Mouse (Mus musculus) embryonic facial prominence, embryonic 13.5 days (tissue): ENCODE results near the gene Zranb1. TPM values are rescaled to one million over a fixed set of nuclear protein-coding genes. Genes with fewer than 3 reads are reported as not detected.

ENCODE experiments used
- ATAC-seq: fragments of 200-750 bp; cut with Nextera tagmentation; 2 replicates; pipeline ENCODE4 v1.8.0; 2017; ENCODE audit warnings: low read depth; ENCODE audit not compliant: insufficient number of reproducible peaks, insufficient read depth, low FRiP score, low TSS enrichment
- H3K27ac ChIP-seq: fragments of 300-500 bp; sonication (generic); 2 replicates; pipeline ENCODE4 v1.5.1; 2015; ENCODE audit warnings: moderate library complexity, mild to moderate bottlenecking, inconsistent platforms
- H3K27me3 ChIP-seq: fragments of 300-500 bp; sonication (generic); 2 replicates; pipeline ENCODE4 v1.6.1; 2015; ENCODE audit warnings: mild to moderate bottlenecking, inconsistent platforms
- H3K36me3 ChIP-seq: fragments of 300-500 bp; sonication (generic); 2 replicates; pipeline ENCODE4 v1.6.1; 2015; ENCODE audit warnings: mild to moderate bottlenecking, inconsistent platforms
- H3K4me1 ChIP-seq: fragments of 300-500 bp; sonication (generic); 2 replicates; pipeline ENCODE4 v1.6.1; 2015; ENCODE audit warnings: inconsistent platforms
- H3K4me2 ChIP-seq: fragments of 300-500 bp; sonication (generic); 2 replicates; pipeline ENCODE4 v1.6.1; 2015; ENCODE audit warnings: moderate library complexity, mild to moderate bottlenecking, inconsistent platforms
- H3K4me3 ChIP-seq: fragments of 300-500 bp; sonication (generic); 2 replicates; pipeline ENCODE4 v1.5.1; 2015; ENCODE audit warnings: mild to moderate bottlenecking, inconsistent platforms
- H3K9ac ChIP-seq: fragments of 300-500 bp; sonication (generic); 2 replicates; pipeline ENCODE4 v1.6.1; 2015; ENCODE audit warnings: mild to moderate bottlenecking, inconsistent platforms
- H3K9me3 ChIP-seq: fragments of 300-500 bp; sonication (generic); 2 replicates; pipeline ENCODE4 v1.6.1; 2016; ENCODE audit warnings: inconsistent platforms
- WGBS: fragments of 180-500 bp; shearing (Covaris S2); methylation state at CpG from one replicate; pipeline ENCODE4 v1.1.7; 2015; ENCODE audit warnings: mixed read lengths; 5-methylcytosine and 5-hydroxymethylcytosine counted together
- polyA plus RNA-seq: library from polyadenylated mRNA; unstranded; fragments of >200 nt; fragmentation: Nextera tagmentation; extraction: Ambion mirVana; gene quantifications from 2 replicates; pipeline ENCODE4 v1.2.1, GENCODE M21; 2015

Zranb1 gene
- polyA plus RNA-seq, 1 experiment from 2014 or later, result 14.2 TPM

- no peaks in the 10 kb centered on the region for H3K27me3 ChIP-seq
- 80% methylated on average over 1 of the region's 1 CpGs for WGBS
- no peak overlapping the region for H3K4me3 ChIP-seq
- H3K9ac ChIP-seq, result no peak overlapping the region
- no peaks in the 10 kb centered on the region for H3K4me1 ChIP-seq
- no peak for ATAC-seq
- H3K4me2 ChIP-seq, result no peak overlapping the region
- no peak overlapping the region for H3K27ac ChIP-seq
- H3K9me3 ChIP-seq, result 0 out of 2 replicates have a peak, but pooled peaks cover 3% of the 10 kb centered on the region
- H3K36me3 ChIP-seq, result no peaks in the 10 kb centered on the region
These were observed 37.6 kb upstream of the Zranb1 start for GRCm38 (mm10) chr7:132893336-132893735.

GRCm38 (mm10) chr7:132894841-132895555, 35.9 kb upstream of the Zranb1 start:
- Histone ChIP-seq H3K4me2 (no peak overlapping the region), H3K4me1 (no peaks in the 10 kb centered on the region), H3K36me3 (no peaks in the 10 kb centered on the region), H3K9ac (no peak overlapping the region), H3K27me3 (no peaks in the 10 kb centered on the region), H3K9me3 (0 out of 2 replicates have a peak, but pooled peaks cover 4% of the 10 kb centered on the region), H3K4me3 (no peak overlapping the region), H3K27ac (no peak overlapping the region)
- no peak for ATAC-seq
- 80% methylated on average over 7 of the region's 7 CpGs for WGBS

GRCm38 (mm10) chr7:132896206-132896815, 34.6 kb upstream of the Zranb1 start:
- no peak for ATAC-seq
- no peaks in the 10 kb centered on the region for H3K36me3 ChIP-seq
- 0 out of 2 replicates have a peak, but pooled peaks cover 4% of the 10 kb centered on the region for H3K9me3 ChIP-seq
- H3K9ac ChIP-seq, result no peak overlapping the region
- 83% methylated on average over 9 of the region's 9 CpGs for WGBS
- H3K4me1 ChIP-seq, result no peaks in the 10 kb centered on the region
- H3K4me3 ChIP-seq, result no peak overlapping the region
- H3K4me2 ChIP-seq, result no peak overlapping the region
- H3K27me3 ChIP-seq, result no peaks in the 10 kb centered on the region
- no peak overlapping the region for H3K27ac ChIP-seq

- no peak overlapping the region for H3K27ac ChIP-seq
- 0 out of 2 replicates have a peak, but pooled peaks cover 4% of the 10 kb centered on the region for H3K9me3 ChIP-seq
- H3K4me2 ChIP-seq, result no peak overlapping the region
- no peak for ATAC-seq
- no peaks in the 10 kb centered on the region for H3K36me3 ChIP-seq
- no peak overlapping the region for H3K9ac ChIP-seq
- 81% methylated on average over 10 of the region's 10 CpGs for WGBS
- H3K27me3 ChIP-seq, result no peaks in the 10 kb centered on the region
- no peak overlapping the region for H3K4me3 ChIP-seq
- H3K4me1 ChIP-seq, result no peaks in the 10 kb centered on the region
These were observed 33.7 kb upstream of the Zranb1 start for GRCm38 (mm10) chr7:132897258-132897657.

GRCm38 (mm10) chr7:132898234-132898633, 32.7 kb upstream of the Zranb1 start:
- Histone ChIP-seq H3K36me3 (no peaks in the 10 kb centered on the region), H3K27ac (no peak overlapping the region), H3K9me3 (0 out of 2 replicates have a peak, but pooled peaks cover 4% of the 10 kb centered on the region), H3K4me3 (no peak overlapping the region), H3K27me3 (no peaks in the 10 kb centered on the region), H3K4me2 (no peak overlapping the region), H3K9ac (no peak overlapping the region), H3K4me1 (no peaks in the 10 kb centered on the region)
- ATAC-seq, result no peak
- 85% methylated on average over 2 of the region's 2 CpGs for WGBS

- WGBS, result 51% methylated on average over 2 of the region's 2 CpGs
These were observed 30.0 kb upstream of the Zranb1 start for GRCm38 (mm10) chr7:132900826-132901531.

GRCm38 (mm10) chr7:132903796-132904195, 27.1 kb upstream of the Zranb1 start:
- WGBS, result 83% methylated on average over 3 of the region's 3 CpGs
- Histone ChIP-seq H3K27ac (no peak overlapping the region), H3K9ac (no peak overlapping the region), H3K4me2 (no peak overlapping the region), H3K27me3 (no peaks in the 10 kb centered on the region), H3K4me1 (no peaks in the 10 kb centered on the region), H3K9me3 (peaks cover 4% of the 10 kb centered on the region), H3K36me3 (no peaks in the 10 kb centered on the region), H3K4me3 (no peak overlapping the region)
- no peak for ATAC-seq

More at GRCm38 (mm10) chr7:132900826-132901531, 30.0 kb upstream of the Zranb1 start:
- H3K27me3 ChIP-seq, result no peaks in the 10 kb centered on the region
- no peak overlapping the region for H3K4me2 ChIP-seq
- no peaks in the 10 kb centered on the region for H3K36me3 ChIP-seq
- 0 out of 2 replicates have a peak, but pooled peaks cover 4% of the 10 kb centered on the region for H3K9me3 ChIP-seq
- no peak overlapping the region for H3K9ac ChIP-seq
- ATAC-seq, result 0 out of 2 replicates have a peak, but pooled peaks have one; percentile 20
- H3K4me1 ChIP-seq, result no peaks in the 10 kb centered on the region
- no peak overlapping the region for H3K27ac ChIP-seq
- no peak overlapping the region for H3K4me3 ChIP-seq

- 32% methylated on average over 3 of the region's 3 CpGs for WGBS
These were observed 9.0 kb upstream of the Zranb1 start for GRCm38 (mm10) chr7:132921971-132922370.

GRCm38 (mm10) chr7:132925227-132925626, 5.7 kb upstream of the Zranb1 start:
- no peak for ATAC-seq

More at GRCm38 (mm10) chr7:132921971-132922370, 9.0 kb upstream of the Zranb1 start:
- H3K27ac ChIP-seq, result no peak overlapping the region
- H3K27me3 ChIP-seq, result no peaks in the 10 kb centered on the region
- no peak overlapping the region for H3K4me2 ChIP-seq
- H3K9ac ChIP-seq, result no peak overlapping the region
- no peaks in the 10 kb centered on the region for H3K4me1 ChIP-seq
- peaks cover 4% of the 10 kb centered on the region for H3K9me3 ChIP-seq
- H3K36me3 ChIP-seq, result no peaks in the 10 kb centered on the region
- no peak overlapping the region for H3K4me3 ChIP-seq
- ATAC-seq, result no peak

GRCm38 (mm10) chr7:132927201-132927600, 3.7 kb upstream of the Zranb1 start:
- H3K4me3 ChIP-seq, result no peak overlapping the region
- WGBS, result 61% methylated on average over 3 of the region's 3 CpGs
- no peaks in the 10 kb centered on the region for H3K36me3 ChIP-seq
- H3K9me3 ChIP-seq, result no peaks in the 10 kb centered on the region
- H3K4me1 ChIP-seq, result peaks cover 4% of the 10 kb centered on the region
- H3K4me2 ChIP-seq, result no peak overlapping the region
- H3K27me3 ChIP-seq, result no peaks in the 10 kb centered on the region
- no peak overlapping the region for H3K27ac ChIP-seq
- ATAC-seq, result no peak
- H3K9ac ChIP-seq, result no peak overlapping the region

More at GRCm38 (mm10) chr7:132925227-132925626, 5.7 kb upstream of the Zranb1 start:
- H3K4me2 ChIP-seq, result no peak overlapping the region
- no peaks in the 10 kb centered on the region for H3K27me3 ChIP-seq
- H3K9ac ChIP-seq, result no peak overlapping the region
- H3K4me3 ChIP-seq, result no peak overlapping the region
- no peaks in the 10 kb centered on the region for H3K36me3 ChIP-seq
- WGBS, result 83% methylated on average over 2 of the region's 2 CpGs
- peaks cover 2% of the 10 kb centered on the region for H3K4me1 ChIP-seq
- no peaks in the 10 kb centered on the region for H3K9me3 ChIP-seq
- H3K27ac ChIP-seq, result no peak overlapping the region

GRCm38 (mm10) chr7:132930055-132930454, 887 bp upstream of the Zranb1 start:
- ATAC-seq, result no peak
- WGBS, result 88% methylated on average over 5 of the region's 5 CpGs
- Histone ChIP-seq H3K27ac (no peak overlapping the region), H3K9ac (peak overlapping the region; percentile 94), H3K4me3 (peak overlapping the region; percentile 95), H3K4me1 (peaks cover 12% of the 10 kb centered on the region), H3K36me3 (no peaks in the 10 kb centered on the region), H3K9me3 (no peaks in the 10 kb centered on the region), H3K27me3 (no peaks in the 10 kb centered on the region), H3K4me2 (peak overlapping the region; percentile 66)
